Mouse (Mus musculus) embryonic facial prominence, embryonic 14.5 days (tissue): Measurements from ENCODE around the gene Ptprg. TPM values are rescaled to one million over a fixed set of nuclear protein-coding genes. Genes with fewer than 3 reads are reported as not detected.

Experiments used
- ATAC-seq: fragments of 200-750 bp; cut with Nextera tagmentation; 2 replicates; pipeline ENCODE4 v1.8.0; 2017; ENCODE audit warnings: low read depth, moderate number of reproducible peaks, moderate TSS enrichment
- DNase-seq: peaks from one replicate; pipeline ENCODE4 v3.0.0-alpha.2; 2015; ENCODE audit warnings: low spot score
- H3K27ac ChIP-seq: fragments of 300-500 bp; sonication (generic); replicated peaks from 2 replicates; pipeline ENCODE4 v1.5.1; 2014; ENCODE audit warnings: low read depth, mild to moderate bottlenecking, low read length, moderate library complexity
- H3K27me3 ChIP-seq: fragments of 300-500 bp; sonication (generic); replicated peaks from 2 replicates; pipeline ENCODE4 v1.6.1; 2014; ENCODE audit warnings: low read length; ENCODE audit not compliant: control insufficient read depth, insufficient read depth
- H3K36me3 ChIP-seq: fragments of 300-500 bp; sonication (generic); 2 replicates; pipeline ENCODE4 v1.6.1; 2014; ENCODE audit warnings: low read length, mixed read lengths; ENCODE audit not compliant: control insufficient read depth, insufficient read depth
- H3K4me1 ChIP-seq: fragments of 300-500 bp; sonication (generic); 2 replicates; pipeline ENCODE4 v1.6.1; 2014; ENCODE audit warnings: antibody characterized with exemption, low read length; ENCODE audit not compliant: control insufficient read depth, insufficient read depth
- H3K4me2 ChIP-seq: fragments of 300-500 bp; sonication (generic); 2 replicates; pipeline ENCODE4 v1.6.1; 2014; ENCODE audit warnings: low read depth, mild to moderate bottlenecking, low read length, moderate library complexity, mixed read lengths
- H3K4me3 ChIP-seq: fragments of 300-500 bp; sonication (generic); 2 replicates; pipeline ENCODE4 v1.5.1; 2014; ENCODE audit warnings: low read depth, mild to moderate bottlenecking, low read length
- H3K9ac ChIP-seq: fragments of 300-500 bp; sonication (generic); 2 replicates; pipeline ENCODE4 v1.6.1; 2014; ENCODE audit warnings: low read depth, mild to moderate bottlenecking, low read length, moderate library complexity, mixed read lengths
- H3K9me3 ChIP-seq: fragments of 300-500 bp; sonication (generic); 2 replicates; pipeline ENCODE4 v1.6.1; 2016; ENCODE audit warnings: low read length; ENCODE audit not compliant: control insufficient read depth
- whole genome bisulfite sequencing: fragments of 180-500 bp; shearing (Covaris S2); extraction: QIAGEN DNeasy Blood & Tissue Kit; methylation state at CpG from one replicate; pipeline ENCODE4 v1.1.7; 2014; 5-methylcytosine and 5-hydroxymethylcytosine counted together
- polyA plus RNA-seq: library from polyadenylated mRNA; unstranded; fragments of >200 nt; fragmentation: Nextera tagmentation; extraction: Ambion mirVana; gene quantifications from 2 replicates; pipeline ENCODE4 v1.2.1, GENCODE M21; 2014

Gene Ptprg
- polyA plus RNA-seq, 1 experiment from 2014 or later, result 23.5 TPM

DNA sequence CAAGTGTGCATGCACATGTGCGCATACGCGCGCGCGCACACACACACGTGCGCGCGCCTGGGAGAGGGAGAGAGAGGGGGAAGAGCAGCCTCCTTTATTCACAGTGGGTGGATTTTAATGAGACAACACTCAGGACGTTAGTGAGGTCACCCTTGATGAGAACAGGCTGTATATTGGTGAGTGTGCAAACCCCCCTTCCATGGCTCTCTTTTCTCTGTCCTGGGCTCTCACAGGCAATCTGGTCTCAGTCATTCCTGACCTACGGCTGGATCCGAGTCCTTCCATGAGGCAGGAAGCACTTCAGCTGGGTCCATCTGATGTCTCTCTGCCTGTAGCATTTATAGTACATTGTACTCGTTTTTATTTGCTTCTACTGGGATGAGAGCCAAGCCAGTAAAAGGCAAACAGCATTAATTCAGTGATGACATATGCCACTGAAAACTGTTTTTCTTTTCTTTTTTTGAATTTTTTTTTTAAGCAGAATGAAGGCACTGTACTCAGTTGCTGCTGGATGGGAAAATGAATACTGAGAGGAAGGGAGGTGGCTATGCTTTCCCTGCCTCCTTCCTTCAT, 608.5 kb downstream of the Ptprg start:
- Histone ChIP-seq H3K9me3 (no peaks in the 10 kb centered on the region), H3K9ac (no peak overlapping the region), H3K27me3 (no peaks in the 10 kb centered on the region), H3K36me3 (no peaks in the 10 kb centered on the region), H3K27ac (no peak overlapping the region), H3K4me1 (no peaks in the 10 kb centered on the region), H3K4me3 (no peak overlapping the region), H3K4me2 (no peak overlapping the region)
- ATAC-seq (0 out of 2 replicates have a peak, but pooled peaks have one; percentile 26), DNase-seq (peak; percentile 40)
- 81% methylated on average over 14 of the region's 14 CpGs for WGBS

DNA sequence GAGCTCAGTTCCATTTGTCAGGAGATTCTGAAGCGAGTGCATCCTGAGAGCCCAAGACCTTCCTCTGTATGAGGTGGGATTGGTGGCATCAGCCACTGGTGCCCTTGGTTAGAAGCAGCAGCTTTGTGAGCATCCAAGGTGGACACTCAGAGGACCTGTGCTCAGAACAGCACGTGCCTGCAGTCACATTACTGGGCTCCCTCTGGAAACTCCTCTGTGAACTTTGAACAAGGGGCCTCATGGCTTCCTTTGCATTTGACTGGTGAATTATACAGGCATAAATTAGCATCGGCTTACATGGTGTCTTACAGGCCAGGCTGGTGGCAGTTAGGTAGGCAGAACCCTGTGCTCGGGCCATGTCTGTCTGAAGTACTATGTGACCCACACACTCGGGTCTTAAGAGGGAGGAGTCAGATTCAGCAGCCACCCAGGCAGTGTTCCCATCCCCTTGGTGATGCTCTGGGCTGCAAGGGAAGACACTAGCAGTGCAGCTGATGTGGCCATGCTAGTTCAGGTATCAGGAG, 609.1 kb downstream of the Ptprg start:
- Histone ChIP-seq H3K27me3 (no peaks in the 10 kb centered on the region), H3K4me1 (no peaks in the 10 kb centered on the region), H3K4me2 (no peak overlapping the region), H3K27ac (no peak overlapping the region), H3K9me3 (no peaks in the 10 kb centered on the region), H3K36me3 (0 out of 2 replicates have a peak, but pooled peaks cover 2% of the 10 kb centered on the region), H3K4me3 (no peak overlapping the region), H3K9ac (no peak overlapping the region)
- DNase-seq (no peak), ATAC-seq (0 out of 2 replicates have a peak, but pooled peaks have one; percentile 15)
- 69% methylated on average over 5 of the region's 5 CpGs for WGBS

DNA sequence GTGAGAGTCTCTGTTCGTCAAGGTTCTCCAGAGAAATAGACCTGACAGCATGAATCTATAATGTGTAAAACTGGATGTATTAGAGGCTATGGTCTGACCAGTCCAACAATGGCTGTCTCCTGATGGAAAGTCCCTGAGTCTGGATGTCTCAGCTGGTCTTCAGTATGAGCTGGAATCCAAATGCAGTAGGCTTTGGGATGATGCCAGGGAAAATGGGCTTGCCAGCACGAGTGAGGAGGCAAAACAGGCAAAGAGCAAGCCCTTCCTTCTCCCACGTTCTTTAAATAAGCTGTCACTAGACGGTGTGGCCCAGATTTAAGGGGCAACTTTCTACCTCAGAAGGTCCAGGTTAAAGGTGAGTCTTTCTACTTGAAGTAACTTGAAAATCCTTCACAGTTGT, 609.9 kb downstream of the Ptprg start:
- H3K4me3 ChIP-seq, result no peak overlapping the region
- H3K9me3 ChIP-seq, result no peaks in the 10 kb centered on the region
- H3K4me2 ChIP-seq, result no peak overlapping the region
- no peaks in the 10 kb centered on the region for H3K27me3 ChIP-seq
- no peak overlapping the region for H3K27ac ChIP-seq
- WGBS, result 78% methylated on average over 4 of the region's 4 CpGs
- no peaks in the 10 kb centered on the region for H3K4me1 ChIP-seq
- ATAC-seq (no peak), DNase-seq (no peak)
- H3K9ac ChIP-seq, result no peak overlapping the region
- 0 out of 2 replicates have a peak, but pooled peaks cover 4% of the 10 kb centered on the region for H3K36me3 ChIP-seq

DNA sequence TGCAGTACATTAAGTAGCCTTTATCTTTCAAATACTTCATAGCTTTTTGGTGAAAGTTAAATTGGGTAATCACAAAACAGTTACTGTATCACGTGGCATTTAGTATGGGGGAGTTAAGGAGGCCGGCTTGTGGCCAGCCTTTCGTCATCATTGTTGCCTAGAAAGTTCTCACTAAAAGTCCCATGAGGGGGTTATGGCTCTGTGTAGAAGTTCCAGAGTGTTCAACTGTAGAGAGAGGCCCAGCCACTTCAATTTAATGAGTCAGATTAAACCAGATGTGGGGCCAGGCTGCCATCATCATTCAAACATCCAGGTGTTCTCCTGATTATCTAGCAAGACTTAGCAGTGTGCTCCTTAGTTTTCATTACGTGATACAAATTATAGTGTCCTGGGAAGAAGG, 613.9 kb downstream of the Ptprg start:
- DNase-seq (no peak), ATAC-seq (peak; percentile 32; the same call in 1 of the 2 replicates)
- no peak overlapping the region for H3K9ac ChIP-seq
- H3K9me3 ChIP-seq, result no peaks in the 10 kb centered on the region
- H3K27me3 ChIP-seq, result no peaks in the 10 kb centered on the region
- H3K4me2 ChIP-seq, result no peak overlapping the region
- no peaks in the 10 kb centered on the region for H3K4me1 ChIP-seq
- no peak overlapping the region for H3K4me3 ChIP-seq
- H3K36me3 ChIP-seq, result 0 out of 2 replicates have a peak, but pooled peaks cover 4% of the 10 kb centered on the region
- WGBS, result 66% methylated on average over 4 of the region's 4 CpGs
- no peak overlapping the region for H3K27ac ChIP-seq

DNA sequence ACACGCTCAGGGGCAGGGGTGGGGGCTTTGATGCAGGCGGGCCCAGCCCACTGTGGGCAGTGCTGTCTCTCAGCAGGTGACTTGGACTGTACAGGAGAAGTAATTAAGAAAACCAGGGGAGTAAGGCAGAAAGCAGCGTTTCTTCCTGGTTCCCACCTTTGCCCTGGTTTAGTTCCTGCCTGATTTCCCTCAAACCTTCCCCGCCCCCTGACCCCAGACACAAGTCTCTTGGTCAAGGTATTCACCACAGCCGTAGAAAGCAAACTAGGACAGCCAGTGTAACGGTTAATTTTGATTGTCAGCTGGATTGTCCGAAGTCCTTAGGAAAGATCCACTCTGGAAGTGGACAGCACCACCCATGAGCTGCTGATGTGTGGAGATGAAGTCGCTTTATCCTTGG, 614.3 kb downstream of the Ptprg start:
- no peak overlapping the region for H3K9ac ChIP-seq
- no peak overlapping the region for H3K4me3 ChIP-seq
- H3K36me3 ChIP-seq, result 0 out of 2 replicates have a peak, but pooled peaks cover 4% of the 10 kb centered on the region
- H3K27me3 ChIP-seq, result no peaks in the 10 kb centered on the region
- 85% methylated on average over 8 of the region's 8 CpGs for WGBS
- DNase-seq, result no peak
- H3K4me1 ChIP-seq, result no peaks in the 10 kb centered on the region
- no peak overlapping the region for H3K27ac ChIP-seq
- no peaks in the 10 kb centered on the region for H3K9me3 ChIP-seq
- no peak for ATAC-seq
- no peak overlapping the region for H3K4me2 ChIP-seq

DNA sequence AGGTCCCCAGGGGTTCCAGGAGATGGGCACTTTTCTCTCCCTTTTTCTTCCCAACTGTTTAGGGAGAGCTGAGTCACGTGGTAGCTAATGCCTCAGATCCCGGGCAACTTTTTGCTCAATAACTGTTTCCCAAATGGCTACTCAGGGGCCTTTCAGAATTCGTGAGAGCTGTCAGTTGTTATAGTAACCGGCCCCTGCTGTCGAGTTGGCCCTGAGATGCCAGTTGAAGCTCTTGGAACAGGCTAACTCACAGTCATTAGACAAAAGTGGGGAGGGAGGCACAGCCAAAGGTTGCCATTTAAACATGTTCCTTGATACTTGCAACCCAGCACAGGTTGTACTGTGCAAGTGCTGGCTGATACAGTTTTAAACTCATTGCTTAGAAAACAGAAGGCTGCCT, 624.1 kb downstream of the Ptprg start:
- ATAC-seq, result no peak
- Histone ChIP-seq H3K9ac (no peak overlapping the region), H3K9me3 (no peaks in the 10 kb centered on the region), H3K4me3 (no peak overlapping the region), H3K27me3 (no peaks in the 10 kb centered on the region), H3K27ac (no peak overlapping the region), H3K4me2 (no peak overlapping the region), H3K36me3 (no peaks in the 10 kb centered on the region), H3K4me1 (no peaks in the 10 kb centered on the region)
- DNase-seq, result no peak
- WGBS, result 42% methylated on average over 5 of the region's 5 CpGs

DNA sequence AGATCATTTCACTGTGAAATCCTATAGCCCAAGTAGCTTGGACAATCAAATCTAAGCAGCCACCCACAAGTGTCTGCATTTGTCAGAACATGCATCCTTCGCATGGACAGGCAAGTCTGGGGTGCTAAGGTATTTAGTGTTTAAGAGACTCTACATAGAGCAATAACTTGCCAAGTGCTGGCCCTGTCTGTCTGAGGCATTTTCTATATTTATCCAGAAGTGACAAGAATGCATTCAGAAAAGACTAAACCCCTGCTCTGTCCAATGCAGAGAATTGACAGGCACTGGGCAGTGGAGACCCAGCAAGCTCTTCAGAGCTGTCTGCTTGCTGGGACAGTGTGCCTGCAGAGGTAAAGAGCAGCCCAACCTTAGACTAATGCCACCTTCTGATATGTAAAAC, 625.3 kb downstream of the Ptprg start:
- Histone ChIP-seq H3K27ac (no peak overlapping the region), H3K4me3 (no peak overlapping the region), H3K9ac (no peak overlapping the region), H3K4me1 (no peaks in the 10 kb centered on the region), H3K4me2 (no peak overlapping the region), H3K9me3 (no peaks in the 10 kb centered on the region), H3K27me3 (no peaks in the 10 kb centered on the region), H3K36me3 (no peaks in the 10 kb centered on the region)
- DNase-seq, result no peak
- ATAC-seq, result no peak
- WGBS, result 91% methylated on average over 1 of the region's 1 CpGs

DNA sequence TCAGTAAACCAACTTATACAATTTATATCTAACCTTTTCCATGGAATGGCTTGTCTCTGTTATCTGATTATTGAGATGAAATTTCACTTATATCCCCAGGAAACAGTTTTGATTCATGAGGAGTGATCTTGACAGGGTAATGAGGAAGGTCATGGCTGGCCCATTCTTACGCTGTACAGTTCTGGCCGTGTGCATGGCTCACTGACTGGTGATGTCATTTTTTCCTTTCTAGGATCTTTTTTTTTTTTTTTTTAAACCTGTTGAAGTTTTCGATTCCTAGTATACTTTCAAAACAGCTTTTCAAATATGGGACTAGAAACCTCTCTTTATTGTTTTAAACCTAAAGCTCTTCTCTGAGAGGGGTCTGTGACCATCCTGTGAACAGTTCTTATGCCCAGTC, 626.8 kb downstream of the Ptprg start:
- no peaks in the 10 kb centered on the region for H3K27me3 ChIP-seq
- H3K9me3 ChIP-seq, result no peaks in the 10 kb centered on the region
- no peaks in the 10 kb centered on the region for H3K4me1 ChIP-seq
- ATAC-seq, result no peak
- no peak overlapping the region for H3K9ac ChIP-seq
- no peak overlapping the region for H3K4me2 ChIP-seq
- H3K4me3 ChIP-seq, result no peak overlapping the region
- WGBS, result 64% methylated on average over 3 of the region's 3 CpGs
- no peak overlapping the region for H3K27ac ChIP-seq
- DNase-seq, result no peak
- no peaks in the 10 kb centered on the region for H3K36me3 ChIP-seq

DNA sequence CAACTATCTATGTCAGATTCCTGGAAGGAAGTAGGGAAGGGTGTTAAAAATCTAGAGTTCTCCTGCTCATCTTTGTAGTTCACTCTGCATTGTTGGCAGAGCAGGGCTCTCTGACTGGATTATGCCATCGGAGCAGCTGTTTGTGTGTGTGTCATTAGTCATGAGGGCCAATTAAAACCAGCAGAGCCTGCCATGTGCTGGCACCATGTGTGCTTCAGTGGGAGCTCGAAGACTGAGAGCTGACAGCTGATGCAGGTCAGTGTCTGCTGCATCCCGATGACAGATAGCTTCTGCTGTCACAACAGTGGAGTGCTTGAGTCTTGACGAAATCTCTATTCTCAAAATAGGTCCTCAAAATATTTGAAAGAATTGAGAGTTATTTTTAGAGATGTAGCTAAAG, 631.7 kb downstream of the Ptprg start:
- Histone ChIP-seq H3K9me3 (no peaks in the 10 kb centered on the region), H3K4me3 (no peak overlapping the region), H3K27me3 (no peaks in the 10 kb centered on the region), H3K36me3 (no peaks in the 10 kb centered on the region), H3K9ac (no peak overlapping the region), H3K4me1 (no peaks in the 10 kb centered on the region), H3K4me2 (no peak overlapping the region), H3K27ac (no peak overlapping the region)
- ATAC-seq (peak; percentile 80; the same call in 1 of the 2 replicates), DNase-seq (peak; percentile 67)
- 59% methylated on average over 4 of the region's 4 CpGs for WGBS
